Mouse (Mus musculus): ENCODE data around the gene Prkd2. TPM values are rescaled to one million over a fixed set of nuclear protein-coding genes. Genes with fewer than 3 reads are reported as not detected.

The Prkd2 gene
- polyA plus RNA-seq, 1 experiment from 2014 or later = 23.3 TPM

GRCm38 (mm10) chr7:16904120-16904675 lies 61.5 kb downstream of the Prkd2 start:
- H3K9ac ChIP-seq (ENCODE audit: low read length) = no peak overlapping the region
- ATAC-seq (ENCODE audit: low read depth) = no peak
- no peaks in the 10 kb centered on the region for H3K36me3 ChIP-seq (ENCODE audit: control insufficient read depth, insufficient read depth, low read length)
- no peak overlapping the region for H3K4me2 ChIP-seq (ENCODE audit: low read depth, low read length)
- 0 out of 2 replicates have a peak, but pooled peaks cover 3% of the 10 kb centered on the region for H3K27me3 ChIP-seq (ENCODE audit: control insufficient read depth, insufficient read depth, low read depth, low read length)
- H3K4me1 ChIP-seq (replicated peaks; ENCODE audit: control insufficient read depth, insufficient read depth, low read length) = peaks cover 18% of the 10 kb centered on the region
- no peaks in the 10 kb centered on the region for H3K9me3 ChIP-seq (ENCODE audit: control insufficient read depth, low read length)
- H3K27ac ChIP-seq (ENCODE audit: low read length) = no peak overlapping the region
- WGBS = 33% methylated on average over 8 of the region's 10 CpGs
- no peak overlapping the region for H3K4me3 ChIP-seq (ENCODE audit: low read length)

- no peaks in the 10 kb centered on the region for H3K36me3 ChIP-seq (ENCODE audit: control insufficient read depth, insufficient read depth, low read length)
- no peak overlapping the region for H3K4me2 ChIP-seq (ENCODE audit: low read depth, low read length)
- no peaks in the 10 kb centered on the region for H3K9me3 ChIP-seq (ENCODE audit: control insufficient read depth, low read length)
- no peak overlapping the region for H3K4me3 ChIP-seq (ENCODE audit: low read length)
- H3K27ac ChIP-seq (ENCODE audit: low read length) = 0 out of 2 replicates have a peak overlapping the region, but pooled peaks have one; percentile 1
- WGBS = 41% methylated on average over 9 of the region's 9 CpGs
- ATAC-seq (ENCODE audit: low read depth) = peak; percentile 58
- peaks cover 18% of the 10 kb centered on the region for H3K4me1 ChIP-seq (replicated peaks; ENCODE audit: control insufficient read depth, insufficient read depth, low read length)
- H3K27me3 ChIP-seq (ENCODE audit: control insufficient read depth, insufficient read depth, low read depth, low read length) = 0 out of 2 replicates have a peak, but pooled peaks cover 3% of the 10 kb centered on the region
- no peak overlapping the region for H3K9ac ChIP-seq (ENCODE audit: low read length)
Observed at GRCm38 (mm10) chr7:16905491-16906021, 62.9 kb downstream of the Prkd2 start.

GRCm38 (mm10) chr7:16906281-16906680 lies 63.6 kb downstream of the Prkd2 start, which contains the start of gene Ptgir:
Ptgir (plus strand) TSS chr7:16906490.
- Histone ChIP-seq H3K27me3 (ENCODE audit: control insufficient read depth, insufficient read depth, low read depth, low read length) (0 out of 2 replicates have a peak, but pooled peaks cover 3% of the 10 kb centered on the region), H3K4me3 (ENCODE audit: low read length) (no peak within 1 kb of the TSS), H3K4me2 (ENCODE audit: low read depth, low read length) (no peak within 1 kb of the TSS; the same call in 1 of the 2 replicates), H3K27ac (ENCODE audit: low read length) (0 out of 2 replicates have a peak within 1 kb of the TSS, but pooled peaks have one; percentile 1), H3K36me3 (ENCODE audit: control insufficient read depth, insufficient read depth, low read length) (no peaks in the 10 kb centered on the region), H3K9me3 (ENCODE audit: control insufficient read depth, low read length) (no peaks in the 10 kb centered on the region), H3K9ac (ENCODE audit: low read length) (no peak within 1 kb of the TSS), H3K4me1 (replicated peaks; ENCODE audit: control insufficient read depth, insufficient read depth, low read length) (peaks cover 18% of the 10 kb centered on the region)
- WGBS = 13% methylated on average over 6 of the region's 6 CpGs
- ATAC-seq (ENCODE audit: low read depth) = peak; percentile 29

GRCm38 (mm10) chr7:16906889-16907559 lies 64.3 kb downstream of the Prkd2 start:
- no peak for ATAC-seq (ENCODE audit: low read depth)
- no peak overlapping the region for H3K27ac ChIP-seq (ENCODE audit: low read length)
- WGBS = 88% methylated on average over 41 of the region's 41 CpGs
- H3K9ac ChIP-seq (ENCODE audit: low read length) = no peak overlapping the region
- H3K9me3 ChIP-seq (ENCODE audit: control insufficient read depth, low read length) = no peaks in the 10 kb centered on the region
- no peak overlapping the region; the same call in 1 of the 2 replicates for H3K4me2 ChIP-seq (ENCODE audit: low read depth, low read length)
- 0 out of 2 replicates have a peak, but pooled peaks cover 3% of the 10 kb centered on the region for H3K27me3 ChIP-seq (ENCODE audit: control insufficient read depth, insufficient read depth, low read depth, low read length)
- no peak overlapping the region for H3K4me3 ChIP-seq (ENCODE audit: low read length)
- peaks cover 14% of the 10 kb centered on the region for H3K4me1 ChIP-seq (replicated peaks; ENCODE audit: control insufficient read depth, insufficient read depth, low read length)
- H3K36me3 ChIP-seq (ENCODE audit: control insufficient read depth, insufficient read depth, low read length) = no peaks in the 10 kb centered on the region

- no peak overlapping the region for H3K9ac ChIP-seq (ENCODE audit: low read length)
- H3K4me1 ChIP-seq (replicated peaks; ENCODE audit: control insufficient read depth, insufficient read depth, low read length) = peaks cover 14% of the 10 kb centered on the region
- 0 out of 2 replicates have a peak, but pooled peaks cover 3% of the 10 kb centered on the region for H3K27me3 ChIP-seq (ENCODE audit: control insufficient read depth, insufficient read depth, low read depth, low read length)
- 14% methylated on average over 7 of the region's 7 CpGs for WGBS
- H3K4me3 ChIP-seq (ENCODE audit: low read length) = no peak overlapping the region
- H3K4me2 ChIP-seq (ENCODE audit: low read depth, low read length) = peak overlapping the region; percentile 9; the same call in 1 of the 2 replicates
- no peak for ATAC-seq (ENCODE audit: low read depth)
- H3K36me3 ChIP-seq (ENCODE audit: control insufficient read depth, insufficient read depth, low read length) = no peaks in the 10 kb centered on the region
- no peaks in the 10 kb centered on the region for H3K9me3 ChIP-seq (ENCODE audit: control insufficient read depth, low read length)
- no peak overlapping the region for H3K27ac ChIP-seq (ENCODE audit: low read length)
Observed at GRCm38 (mm10) chr7:16907842-16908241, 65.1 kb downstream of the Prkd2 start.

GRCm38 (mm10) chr7:16908367-16908766 lies 65.7 kb downstream of the Prkd2 start:
- H3K4me2 ChIP-seq (ENCODE audit: low read depth, low read length) = 0 out of 2 replicates have a peak overlapping the region, but pooled peaks have one; percentile 20
- 13% methylated on average over 8 of the region's 11 CpGs for WGBS
- H3K27me3 ChIP-seq (ENCODE audit: control insufficient read depth, insufficient read depth, low read depth, low read length) = 0 out of 2 replicates have a peak, but pooled peaks cover 3% of the 10 kb centered on the region
- peaks cover 14% of the 10 kb centered on the region for H3K4me1 ChIP-seq (replicated peaks; ENCODE audit: control insufficient read depth, insufficient read depth, low read length)
- no peak overlapping the region for H3K27ac ChIP-seq (ENCODE audit: low read length)
- ATAC-seq (ENCODE audit: low read depth) = no peak
- H3K9me3 ChIP-seq (ENCODE audit: control insufficient read depth, low read length) = no peaks in the 10 kb centered on the region
- H3K9ac ChIP-seq (ENCODE audit: low read length) = no peak overlapping the region
- no peak overlapping the region for H3K4me3 ChIP-seq (ENCODE audit: low read length)
- H3K36me3 ChIP-seq (ENCODE audit: control insufficient read depth, insufficient read depth, low read length) = no peaks in the 10 kb centered on the region

- 50% methylated on average over 11 of the region's 11 CpGs for WGBS
- H3K4me2 ChIP-seq (ENCODE audit: low read depth, low read length) = peak overlapping the region; percentile 20; the same call in 1 of the 2 replicates
Observed at GRCm38 (mm10) chr7:16908859-16909258, 66.2 kb downstream of the Prkd2 start.

GRCm38 (mm10) chr7:16909909-16910308 lies 67.2 kb downstream of the Prkd2 start:
- H3K27ac ChIP-seq (ENCODE audit: low read length) = no peak overlapping the region
- ATAC-seq (ENCODE audit: low read depth) = no peak
- no peak overlapping the region for H3K4me3 ChIP-seq (ENCODE audit: low read length)
- 38% methylated on average over 10 of the region's 10 CpGs for WGBS
- H3K4me1 ChIP-seq (replicated peaks; ENCODE audit: control insufficient read depth, insufficient read depth, low read length) = peaks cover 14% of the 10 kb centered on the region
- H3K36me3 ChIP-seq (ENCODE audit: control insufficient read depth, insufficient read depth, low read length) = peaks cover 3% of the 10 kb centered on the region; the same call in 1 of the 2 replicates
- H3K9ac ChIP-seq (ENCODE audit: low read length) = peak overlapping the region; percentile 0; the same call in 1 of the 2 replicates
- no peaks in the 10 kb centered on the region for H3K9me3 ChIP-seq (ENCODE audit: control insufficient read depth, low read length)
- H3K4me2 ChIP-seq (ENCODE audit: low read depth, low read length) = no peak overlapping the region
- 0 out of 2 replicates have a peak, but pooled peaks cover 3% of the 10 kb centered on the region for H3K27me3 ChIP-seq (ENCODE audit: control insufficient read depth, insufficient read depth, low read depth, low read length)

More at GRCm38 (mm10) chr7:16908859-16909258, 66.2 kb downstream of the Prkd2 start:
- no peak for ATAC-seq (ENCODE audit: low read depth)
- 0 out of 2 replicates have a peak, but pooled peaks cover 3% of the 10 kb centered on the region for H3K27me3 ChIP-seq (ENCODE audit: control insufficient read depth, insufficient read depth, low read depth, low read length)
- H3K27ac ChIP-seq (ENCODE audit: low read length) = no peak overlapping the region
- H3K36me3 ChIP-seq (ENCODE audit: control insufficient read depth, insufficient read depth, low read length) = no peaks in the 10 kb centered on the region
- peaks cover 14% of the 10 kb centered on the region for H3K4me1 ChIP-seq (replicated peaks; ENCODE audit: control insufficient read depth, insufficient read depth, low read length)
- H3K9me3 ChIP-seq (ENCODE audit: control insufficient read depth, low read length) = no peaks in the 10 kb centered on the region
- H3K9ac ChIP-seq (ENCODE audit: low read length) = 0 out of 2 replicates have a peak overlapping the region, but pooled peaks have one; percentile 21
- H3K4me3 ChIP-seq (ENCODE audit: low read length) = no peak overlapping the region

GRCm38 (mm10) chr7:16911904-16912303 lies 69.2 kb downstream of the Prkd2 start:
- peaks cover 9% of the 10 kb centered on the region; the same call in 1 of the 2 replicates for H3K36me3 ChIP-seq (ENCODE audit: control insufficient read depth, insufficient read depth, low read length)
- peaks cover 7% of the 10 kb centered on the region for H3K4me1 ChIP-seq (replicated peaks; ENCODE audit: control insufficient read depth, insufficient read depth, low read length)
- H3K27ac ChIP-seq (ENCODE audit: low read length) = no peak overlapping the region
- no peak overlapping the region for H3K4me2 ChIP-seq (ENCODE audit: low read depth, low read length)
- H3K9ac ChIP-seq (ENCODE audit: low read length) = no peak overlapping the region
- H3K27me3 ChIP-seq (ENCODE audit: control insufficient read depth, insufficient read depth, low read depth, low read length) = 0 out of 2 replicates have a peak, but pooled peaks cover 3% of the 10 kb centered on the region
- WGBS = 83% methylated on average over 3 of the region's 3 CpGs
- no peak overlapping the region for H3K4me3 ChIP-seq (ENCODE audit: low read length)
- no peak for ATAC-seq (ENCODE audit: low read depth)
- no peaks in the 10 kb centered on the region for H3K9me3 ChIP-seq (ENCODE audit: control insufficient read depth, low read length)

Measured in lung, embryonic 16.5 days (tissue).